Mouse (Mus musculus): ENCODE results near the gene Traf7.
A peak's percentile ranks its signal among the peaks of the same experiment; 100 is the strongest.

- TF ChIP-seq CTCF (IDR thresholded peaks at IDR 0.05; ENCODE audit: low read depth) = peak; percentile 62
- TF ChIP-seq EP300 (optimal IDR thresholded peaks at IDR 0.05) = no peak
Measured at GRCm38 (mm10) chr17:24480201-24480826, 47.4 kb downstream of the Traf7 start.

Measured in stomach, postnatal 0 days (tissue).